9 mouse cellular contexts compared by ENCODE assay signal in the genomic region with DNA sequence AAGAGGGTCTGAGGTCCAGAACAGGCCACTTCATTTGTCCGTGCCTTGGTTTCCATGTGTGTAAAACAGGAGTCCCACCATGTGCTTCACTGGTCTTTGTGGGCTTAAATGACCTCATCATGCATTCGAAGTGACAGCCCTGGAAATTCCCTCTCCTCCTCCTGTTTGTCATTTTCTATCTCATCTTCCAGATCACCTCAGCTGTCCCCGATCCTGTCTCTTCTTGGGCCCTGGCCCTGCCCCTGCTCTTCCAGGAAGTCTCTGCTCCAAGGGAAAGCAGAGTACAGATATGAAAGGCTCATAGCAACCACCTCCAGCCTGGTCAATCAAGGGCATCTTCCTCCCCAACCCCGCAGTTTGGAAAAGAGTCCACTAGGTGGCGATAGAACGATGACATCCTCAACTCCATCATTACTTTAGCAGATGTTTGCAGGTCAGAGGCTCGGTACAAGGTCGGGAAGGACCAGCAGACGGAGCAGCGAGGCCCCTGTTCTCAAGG. TPM values are rescaled to one million over a fixed set of nuclear protein-coding genes. Genes with fewer than 3 reads are reported as not detected.
A peak's percentile ranks its signal among the peaks of the same experiment; 100 is the strongest.
DNase-seq lines count a peak whose midpoint lies in the region; ATAC-seq and TF ChIP-seq lines count a peak whose summit lies in the region.
"Had no signal": no experiment of that assay in that cellular context is flagged by ENCODE, and none has a peak within 500 bp of the region (broad histone marks: within the 10 kb centered on the region; RNA-seq: fewer than 3 reads in every experiment).

No protein-coding gene starts in this region.

- H3K27me3 ChIP-seq in kidney, embryonic 14.5 days (ENCODE audit: control insufficient read depth, insufficient read depth, low read length) = no peaks in the 10 kb centered on the region
- H3K27me3 ChIP-seq: embryonic facial prominence, embryonic 15.5 days had no signal

- H3K9ac ChIP-seq in kidney, embryonic 14.5 days (ENCODE audit: low read depth, low read length) = no peak overlapping the region
- H3K9ac ChIP-seq: embryonic facial prominence, embryonic 15.5 days had no signal

- H3K4me3 ChIP-seq in gastrocnemius, adult 2 months = peak overlapping the region; percentile 23; the same call in 1 of the 2 replicates
- H3K4me3 ChIP-seq in kidney, embryonic 14.5 days (ENCODE audit: low read length) = no peak overlapping the region
- H3K4me3 ChIP-seq: embryonic facial prominence, embryonic 15.5 days had no signal

- no peaks in the 10 kb centered on the region for H3K9me3 ChIP-seq in kidney, embryonic 14.5 days (ENCODE audit: control insufficient read depth, low read length)
- H3K9me3 ChIP-seq: embryonic facial prominence, embryonic 15.5 days had no signal

- peak overlapping the region; percentile 43; the same call in 1 of the 2 replicates for H3K27ac ChIP-seq in gastrocnemius, adult 2 months
- no peak overlapping the region for H3K27ac ChIP-seq in kidney, embryonic 14.5 days (ENCODE audit: low read depth, low read length)
- H3K27ac ChIP-seq: embryonic facial prominence, embryonic 15.5 days had no signal

- H3K36me3 ChIP-seq in kidney, embryonic 14.5 days (ENCODE audit: control insufficient read depth, insufficient read depth, low read length) = no peaks in the 10 kb centered on the region
- H3K36me3 ChIP-seq: embryonic facial prominence, embryonic 15.5 days had no signal

- no peak overlapping the region for H3K4me2 ChIP-seq in kidney, embryonic 14.5 days (replicated peaks; ENCODE audit: low read depth, low read length)
- H3K4me2 ChIP-seq: embryonic facial prominence, embryonic 15.5 days had no signal

- ATAC-seq in kidney, embryonic 14.5 days (ENCODE audit: low FRiP score, low TSS enrichment) = 0 out of 2 replicates have a peak, but pooled peaks have one; percentile 6

- peaks cover 4% of the 10 kb centered on the region for H3K4me1 ChIP-seq in kidney, embryonic 14.5 days (ENCODE audit: control insufficient read depth, insufficient read depth, low read length)

- WGBS in kidney, embryonic 14.5 days = 20% methylated on average over 10 of the region's 10 CpGs

- TF ChIP-seq CTCF in gastrocnemius, adult 2 months (IDR thresholded peaks at IDR 0.05) = peak; percentile 77

- intact Hi-C loops in gastrocnemius, adult 2 months (cut with DNase I) = no loop called here

- peak; percentile 63 for DNase-seq in gastrocnemius, adult 2 months
- no peak for DNase-seq in gastrocnemius, adult 8-10 months (ENCODE audit: low spot score in 2 of 2)
- peak; percentile 42 for DNase-seq in urinary bladder, postnatal 25 days (ENCODE audit: low spot score)
- no peak for DNase-seq in urinary bladder, adult 2 months (ENCODE audit: low spot score)
- DNase-seq in cerebellum, postnatal 14 days = peak; percentile 67 to 79
- DNase-seq in naive thymus-derived CD4-positive, alpha-beta T cell, adult 2 months (ENCODE audit: low read depth) = peak; percentile 76
- DNase-seq in layer of hippocampus, adult 9-11 months = no peak

RNA-seq across cellular contexts. Expression of gene Grhpr, which starts 10.5 kb away (rescaled TPM):
- 10 to 100 TPM; 23.9 to 24.7 TPM for total RNA-seq in gastrocnemius, adult 2 months (2021)
- total RNA-seq in gastrocnemius, adult 8-10 months (2022) = 10 to 100 TPM; 21.2 to 29.7 (median 26.3) TPM
- polyA plus RNA-seq in urinary bladder, adult 2 months (2012; rRNA removed) = 34.9 and 38.4 TPM in 2 replicates
- 60.2 and 65.4 TPM in 2 replicates for polyA plus RNA-seq in kidney, embryonic 14.5 days (2014; fragmentation: Nextera tagmentation; extraction: Ambion mirVana)

RNA-seq across cellular contexts. Expression of gene Zbtb5, which starts 41.6 kb away (rescaled TPM):
- total RNA-seq in gastrocnemius, adult 2 months (2021) = 1 to 10 TPM; 2.3 to 3.0 TPM
- 1 to 10 TPM; 2.2 to 2.7 (median 2.5) TPM for total RNA-seq in gastrocnemius, adult 8-10 months (2022)
- 8.5 and 8.6 TPM in 2 replicates for polyA plus RNA-seq in urinary bladder, adult 2 months (2012; rRNA removed)
- polyA plus RNA-seq in kidney, embryonic 14.5 days (2014; fragmentation: Nextera tagmentation; extraction: Ambion mirVana) = 14.7 and 27.2 TPM in 2 replicates

RNA-seq across cellular contexts. Expression of gene Polr1e, which starts 47.7 kb away (rescaled TPM):
- total RNA-seq in gastrocnemius, adult 2 months (2021) = 1 to 10 TPM; 3.8 to 4.0 TPM
- 1 to 10 TPM; 3.7 to 6.7 (median 4.0) TPM for total RNA-seq in gastrocnemius, adult 8-10 months (2022)
- 14.1 and 17.2 TPM in 2 replicates for polyA plus RNA-seq in urinary bladder, adult 2 months (2012; rRNA removed)
- polyA plus RNA-seq in kidney, embryonic 14.5 days (2014; fragmentation: Nextera tagmentation; extraction: Ambion mirVana) = 52.4 and 56.2 TPM in 2 replicates

Comparison
In these comparisons a context has a peak if more than half of its experiments do, and no peak if none do; other contexts are left out.
1. DNase-seq: peak in gastrocnemius, adult 2 months (single experiment), urinary bladder, postnatal 25 days (single experiment), cerebellum, postnatal 14 days (2 of 2) and naive thymus-derived CD4-positive, alpha-beta T cell, adult 2 months (single experiment); none in gastrocnemius, adult 8-10 months (0 of 2), urinary bladder, adult 2 months (single experiment) and layer of hippocampus, adult 9-11 months (single experiment).